Mouse (Mus musculus): ENCODE measurements around the gene Rbfox3. TPM values are rescaled to one million over a fixed set of nuclear protein-coding genes. Genes with fewer than 3 reads are reported as not detected.

Gene Rbfox3
- polyA plus RNA-seq, 1 experiment from 2014 or later: 0.26 TPM

DNA sequence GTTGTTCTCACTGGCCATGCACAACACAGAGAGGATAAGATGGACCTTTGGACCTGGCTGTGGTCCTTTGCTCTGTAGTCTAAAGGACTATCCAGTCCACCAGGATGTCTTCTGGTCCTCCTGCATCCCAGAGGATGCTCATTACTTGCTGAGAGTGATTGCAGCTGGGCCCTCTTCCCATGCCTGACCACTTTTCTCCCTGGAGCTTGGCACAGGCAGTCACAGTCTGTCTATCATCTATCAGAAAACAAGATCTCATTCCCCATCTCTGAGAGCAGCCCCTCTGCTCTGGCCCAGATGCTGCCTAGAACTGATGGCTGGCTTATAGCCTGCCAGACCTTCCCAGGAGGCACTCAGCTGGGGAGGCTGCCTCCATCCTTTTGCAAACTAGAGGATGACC, 166.1 kb downstream of the Rbfox3 start:
- Histone ChIP-seq H3K4me2 (no peak overlapping the region), H3K27ac (no peak overlapping the region), H3K9me3 (no peaks in the 10 kb centered on the region), H3K4me3 (no peak overlapping the region), H3K36me3 (no peaks in the 10 kb centered on the region), H3K27me3 (peaks cover 52% of the 10 kb centered on the region), H3K4me1 (peaks cover 17% of the 10 kb centered on the region), H3K9ac (no peak overlapping the region)
- no peak for ATAC-seq (ENCODE audit: insufficient number of reproducible peaks, low FRiP score, low TSS enrichment, low read depth)

- H3K4me1 ChIP-seq: peaks cover 22% of the 10 kb centered on the region
- peak overlapping the region; percentile 20 for H3K4me3 ChIP-seq
- ATAC-seq (ENCODE audit: insufficient number of reproducible peaks, low FRiP score, low TSS enrichment, low read depth): no peak
- no peaks in the 10 kb centered on the region for H3K9me3 ChIP-seq
- H3K27me3 ChIP-seq: peaks cover 55% of the 10 kb centered on the region
- H3K27ac ChIP-seq: no peak overlapping the region
- no peaks in the 10 kb centered on the region for H3K36me3 ChIP-seq
- H3K9ac ChIP-seq: no peak overlapping the region
- WGBS: 2% methylated on average over 15 of the region's 15 CpGs
- peak overlapping the region; percentile 47 for H3K4me2 ChIP-seq
These were observed 166.6 kb downstream of the Rbfox3 start for GRCm38 (mm10) chr11:118744782-118745181.

- no peak for ATAC-seq (ENCODE audit: insufficient number of reproducible peaks, low FRiP score, low TSS enrichment, low read depth)
- Histone ChIP-seq H3K36me3 (no peaks in the 10 kb centered on the region), H3K4me2 (no peak overlapping the region), H3K27me3 (peaks cover 65% of the 10 kb centered on the region), H3K4me3 (no peak overlapping the region), H3K9ac (no peak overlapping the region), H3K4me1 (peaks cover 27% of the 10 kb centered on the region), H3K27ac (no peak overlapping the region), H3K9me3 (no peaks in the 10 kb centered on the region)
- 18% methylated on average over 3 of the region's 3 CpGs for WGBS
These were observed 168.6 kb downstream of the Rbfox3 start for GRCm38 (mm10) chr11:118742762-118743161.

DNA sequence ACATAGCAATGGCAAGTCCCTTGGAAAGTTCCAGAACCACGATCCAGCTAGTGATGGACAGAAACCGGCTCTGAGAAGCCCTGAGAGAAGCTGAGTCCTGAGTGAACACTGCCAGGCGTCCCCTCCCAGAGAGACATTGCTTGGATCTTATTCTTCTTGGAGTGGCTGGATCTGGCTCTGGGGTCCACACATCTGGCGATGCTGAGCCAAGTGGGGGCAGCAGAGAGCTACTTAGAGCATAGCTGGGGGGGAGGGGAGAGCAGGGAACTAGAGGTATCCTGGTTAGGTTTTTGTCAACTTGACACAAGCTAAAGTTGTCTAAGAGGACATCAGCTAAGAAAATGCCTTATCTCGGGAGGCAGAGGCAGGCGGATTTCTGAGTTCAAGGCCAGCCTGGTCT, 170.1 kb downstream of the Rbfox3 start:
- no peak overlapping the region for H3K27ac ChIP-seq
- no peak overlapping the region for H3K4me2 ChIP-seq
- no peaks in the 10 kb centered on the region for H3K36me3 ChIP-seq
- 39% methylated on average over 6 of the region's 6 CpGs for WGBS
- H3K27me3 ChIP-seq: peaks cover 61% of the 10 kb centered on the region
- ATAC-seq (ENCODE audit: insufficient number of reproducible peaks, low FRiP score, low TSS enrichment, low read depth): no peak
- peaks cover 27% of the 10 kb centered on the region for H3K4me1 ChIP-seq
- H3K4me3 ChIP-seq: no peak overlapping the region
- no peak overlapping the region for H3K9ac ChIP-seq
- no peaks in the 10 kb centered on the region for H3K9me3 ChIP-seq

- Histone ChIP-seq H3K4me3 (no peak overlapping the region), H3K4me1 (peaks cover 23% of the 10 kb centered on the region), H3K27ac (no peak overlapping the region), H3K27me3 (peaks cover 48% of the 10 kb centered on the region), H3K9ac (no peak overlapping the region), H3K9me3 (no peaks in the 10 kb centered on the region), H3K36me3 (no peaks in the 10 kb centered on the region), H3K4me2 (no peak overlapping the region)
- ATAC-seq (ENCODE audit: insufficient number of reproducible peaks, low FRiP score, low TSS enrichment, low read depth): no peak
- 17% methylated on average over 6 of the region's 6 CpGs for WGBS
These were observed 171.4 kb downstream of the Rbfox3 start for GRCm38 (mm10) chr11:118740001-118740400.

GRCm38 (mm10) chr11:118738855-118739832, 172.3 kb downstream of the Rbfox3 start:
- H3K27ac ChIP-seq: no peak overlapping the region
- 7% methylated on average over 23 of the region's 23 CpGs for WGBS
- H3K9ac ChIP-seq: no peak overlapping the region
- H3K9me3 ChIP-seq: no peaks in the 10 kb centered on the region
- ATAC-seq (ENCODE audit: insufficient number of reproducible peaks, low FRiP score, low TSS enrichment, low read depth): no peak
- H3K4me2 ChIP-seq: peak overlapping the region; percentile 33
- peaks cover 40% of the 10 kb centered on the region for H3K27me3 ChIP-seq
- peaks cover 14% of the 10 kb centered on the region for H3K4me1 ChIP-seq
- H3K36me3 ChIP-seq: no peaks in the 10 kb centered on the region
- 0 out of 2 replicates have a peak overlapping the region, but pooled peaks have one; percentile 3 for H3K4me3 ChIP-seq

DNA sequence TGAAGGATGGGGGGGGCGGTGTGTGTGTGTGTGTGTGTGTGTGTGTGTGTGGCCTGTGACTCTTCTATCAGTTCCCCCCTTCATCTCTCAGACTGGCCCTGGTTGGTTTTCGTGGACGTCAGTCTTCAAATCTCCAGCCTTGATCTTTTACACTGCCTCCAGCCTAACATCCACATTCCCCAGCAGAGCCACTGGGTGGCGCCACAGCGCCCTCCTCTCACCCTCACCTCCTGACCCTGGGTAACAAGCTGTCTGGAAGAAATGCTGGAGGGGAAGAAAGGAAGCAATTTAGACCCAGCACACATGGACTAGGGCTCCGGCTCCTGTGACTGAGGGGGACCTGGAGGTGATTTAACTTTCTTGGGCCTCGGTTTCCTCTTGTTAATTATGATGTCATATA, 173.1 kb downstream of the Rbfox3 start:
- Histone ChIP-seq H3K9ac (no peak overlapping the region), H3K9me3 (no peaks in the 10 kb centered on the region), H3K4me3 (no peak overlapping the region), H3K27me3 (peaks cover 33% of the 10 kb centered on the region), H3K27ac (no peak overlapping the region), H3K4me1 (peaks cover 13% of the 10 kb centered on the region), H3K4me2 (no peak overlapping the region), H3K36me3 (no peaks in the 10 kb centered on the region)
- no peak for ATAC-seq (ENCODE audit: insufficient number of reproducible peaks, low FRiP score, low TSS enrichment, low read depth)
- 32% methylated on average over 7 of the region's 7 CpGs for WGBS

- H3K4me1 ChIP-seq: peaks cover 13% of the 10 kb centered on the region
- 44% methylated on average over 3 of the region's 3 CpGs for WGBS
- H3K27ac ChIP-seq: no peak overlapping the region
- peaks cover 30% of the 10 kb centered on the region for H3K27me3 ChIP-seq
- H3K9ac ChIP-seq: no peak overlapping the region
- H3K9me3 ChIP-seq: no peaks in the 10 kb centered on the region
- no peak overlapping the region for H3K4me3 ChIP-seq
- ATAC-seq (ENCODE audit: insufficient number of reproducible peaks, low FRiP score, low TSS enrichment, low read depth): no peak
- no peak overlapping the region for H3K4me2 ChIP-seq
- no peaks in the 10 kb centered on the region for H3K36me3 ChIP-seq
These were observed 173.6 kb downstream of the Rbfox3 start for GRCm38 (mm10) chr11:118737821-118738220.

DNA sequence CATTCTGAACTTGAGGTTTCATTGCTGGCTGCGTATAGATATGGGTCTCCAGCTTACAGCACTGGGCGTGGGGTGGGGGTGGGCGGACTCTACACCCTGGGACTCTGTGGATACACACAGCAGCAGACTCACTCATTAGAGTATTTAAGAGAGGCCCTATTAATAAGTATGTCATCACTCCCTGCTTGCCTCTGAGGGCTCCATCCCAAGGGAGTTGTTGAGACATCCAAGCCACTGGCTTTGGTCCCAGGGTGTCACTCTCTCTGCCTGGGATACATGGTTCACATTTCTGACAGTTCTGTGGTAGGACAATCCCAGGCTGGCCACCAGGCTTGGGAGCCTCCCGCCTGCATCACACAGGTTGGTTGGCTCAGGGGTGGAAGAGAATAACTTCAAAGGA, 174.4 kb downstream of the Rbfox3 start:
- H3K4me1 ChIP-seq: peaks cover 13% of the 10 kb centered on the region
- H3K9me3 ChIP-seq: no peaks in the 10 kb centered on the region
- ATAC-seq (ENCODE audit: insufficient number of reproducible peaks, low FRiP score, low TSS enrichment, low read depth): no peak
- no peak overlapping the region for H3K9ac ChIP-seq
- no peaks in the 10 kb centered on the region for H3K36me3 ChIP-seq
- no peak overlapping the region for H3K27ac ChIP-seq
- peaks cover 24% of the 10 kb centered on the region for H3K27me3 ChIP-seq
- H3K4me3 ChIP-seq: no peak overlapping the region
- 74% methylated on average over 4 of the region's 4 CpGs for WGBS
- H3K4me2 ChIP-seq: no peak overlapping the region

- H3K27me3 ChIP-seq: no peaks in the 10 kb centered on the region
- no peaks in the 10 kb centered on the region for H3K9me3 ChIP-seq
- 76% methylated on average over 5 of the region's 5 CpGs for WGBS
These were observed 179.7 kb downstream of the Rbfox3 start for GRCm38 (mm10) chr11:118731655-118732054.

GRCm38 (mm10) chr11:118729373-118729772, 182.0 kb downstream of the Rbfox3 start:
- H3K36me3 ChIP-seq: no peaks in the 10 kb centered on the region
- H3K4me2 ChIP-seq: no peak overlapping the region
- no peak overlapping the region for H3K9ac ChIP-seq
- H3K4me3 ChIP-seq: no peak overlapping the region
- H3K27me3 ChIP-seq: no peaks in the 10 kb centered on the region
- no peaks in the 10 kb centered on the region for H3K9me3 ChIP-seq
- H3K27ac ChIP-seq: no peak overlapping the region
- ATAC-seq (ENCODE audit: insufficient number of reproducible peaks, low FRiP score, low TSS enrichment, low read depth): no peak
- WGBS: 32% methylated on average over 8 of the region's 8 CpGs
- peaks cover 12% of the 10 kb centered on the region for H3K4me1 ChIP-seq

More at GRCm38 (mm10) chr11:118731655-118732054, 179.7 kb downstream of the Rbfox3 start:
- no peaks in the 10 kb centered on the region for H3K36me3 ChIP-seq
- H3K4me1 ChIP-seq: peaks cover 12% of the 10 kb centered on the region
- no peak for ATAC-seq (ENCODE audit: insufficient number of reproducible peaks, low FRiP score, low TSS enrichment, low read depth)
- no peak overlapping the region for H3K9ac ChIP-seq
- H3K27ac ChIP-seq: no peak overlapping the region
- H3K4me3 ChIP-seq: no peak overlapping the region
- H3K4me2 ChIP-seq: no peak overlapping the region

GRCm38 (mm10) chr11:118728797-118729196, 182.6 kb downstream of the Rbfox3 start:
- no peak overlapping the region for H3K4me2 ChIP-seq
- WGBS: 55% methylated on average over 12 of the region's 12 CpGs
- peaks cover 12% of the 10 kb centered on the region for H3K4me1 ChIP-seq
- no peak for ATAC-seq (ENCODE audit: insufficient number of reproducible peaks, low FRiP score, low TSS enrichment, low read depth)
- H3K27ac ChIP-seq: no peak overlapping the region
- H3K4me3 ChIP-seq: no peak overlapping the region
- no peaks in the 10 kb centered on the region for H3K36me3 ChIP-seq
- no peak overlapping the region for H3K9ac ChIP-seq
- H3K27me3 ChIP-seq: no peaks in the 10 kb centered on the region
- no peaks in the 10 kb centered on the region for H3K9me3 ChIP-seq
